ENCODE assay signal across 10 mouse cellular contexts in genomic region chr7:70118971-70119370, GRCm38 (mm10).
A peak's percentile ranks its signal among the peaks of the same experiment; 100 is the strongest.
DNase-seq lines count a peak whose midpoint lies in the region; ATAC-seq lines count a peak whose summit lies in the region.
"Had no signal": no experiment of that assay in that cellular context is flagged by ENCODE, and none has a peak within 500 bp of the region (broad histone marks: within the 10 kb centered on the region; RNA-seq: fewer than 3 reads in every experiment).

No protein-coding gene starts in this region.

- DNase-seq in heart, postnatal 4 days, result no peak
- peak; percentile 7 for DNase-seq in brain, adult 2 months (ENCODE audit: low read depth, low spot score)
- DNase-seq in hindbrain, embryonic 10.5 days (ENCODE audit: low spot score), result no peak
- DNase-seq in midbrain, embryonic 11.5 days (ENCODE audit: low spot score, missing footprints), result peak; percentile 93
- DNase-seq in cerebellum, adult 9-10 months, result no peak
- no peak for DNase-seq in T-cell, adult 2 months (ENCODE audit: low spot score)
- DNase-seq: B cell, adult 2 months had no signal

- peak overlapping the region; percentile 76 for H3K4me2 ChIP-seq in heart, embryonic 12.5 days
- H3K4me2 ChIP-seq in midbrain, embryonic 11.5 days, result peak overlapping the region; percentile 53

- peaks cover 28% of the 10 kb centered on the region for H3K27me3 ChIP-seq in heart, embryonic 12.5 days (replicated peaks)
- H3K27me3 ChIP-seq in hindbrain, embryonic 10.5 days (ENCODE audit: insufficient read depth, poor library complexity, severe bottlenecking), result peaks cover 78% of the 10 kb centered on the region
- H3K27me3 ChIP-seq in midbrain, embryonic 11.5 days (ENCODE audit: control insufficient read depth, insufficient read depth, low read length), result peaks cover 64% of the 10 kb centered on the region

- 0 out of 2 replicates have a peak, but pooled peaks cover 5% of the 10 kb centered on the region for H3K4me1 ChIP-seq in heart, embryonic 12.5 days (replicated peaks)
- peaks cover 53% of the 10 kb centered on the region for H3K4me1 ChIP-seq in hindbrain, embryonic 10.5 days (replicated peaks)
- H3K4me1 ChIP-seq in midbrain, embryonic 11.5 days (ENCODE audit: control insufficient read depth, insufficient read depth, low read length), result peaks cover 32% of the 10 kb centered on the region

- H3K9me3 ChIP-seq in heart, embryonic 12.5 days (replicated peaks), result no peaks in the 10 kb centered on the region
- H3K9me3 ChIP-seq in hindbrain, embryonic 10.5 days, result no peaks in the 10 kb centered on the region
- no peaks in the 10 kb centered on the region for H3K9me3 ChIP-seq in midbrain, embryonic 11.5 days (ENCODE audit: control insufficient read depth, low read length)

- WGBS in heart, embryonic 12.5 days, result 46% methylated on average over 7 of the region's 7 CpGs
- WGBS in hindbrain, embryonic 10.5 days, result 17% methylated on average over 7 of the region's 7 CpGs
- 8% methylated on average over 7 of the region's 7 CpGs for WGBS in midbrain, embryonic 11.5 days

- H3K4me3 ChIP-seq in heart, embryonic 12.5 days, result peak overlapping the region; percentile 47; the same call in 1 of the 2 replicates
- peak overlapping the region; percentile 51 for H3K4me3 ChIP-seq in hindbrain, embryonic 10.5 days
- peak overlapping the region; percentile 23; the same call in 1 of the 2 replicates for H3K4me3 ChIP-seq in midbrain, embryonic 11.5 days (ENCODE audit: low read depth, low read length)
- H3K4me3 ChIP-seq: myocyte had no signal

- H3K9ac ChIP-seq in heart, embryonic 12.5 days, result 0 out of 2 replicates have a peak overlapping the region, but pooled peaks have one; percentile 23
- peak overlapping the region; percentile 55; the same call in 1 of the 2 replicates for H3K9ac ChIP-seq in midbrain, embryonic 11.5 days (ENCODE audit: low read length)

- ATAC-seq in heart, embryonic 12.5 days (ENCODE audit: insufficient number of reproducible peaks, low FRiP score), result no peak
- no peak for ATAC-seq in midbrain, embryonic 11.5 days (ENCODE audit: low FRiP score)
- ATAC-seq in erythroid progenitor cell, adult 5-6 weeks (replicated peaks; ENCODE audit: low FRiP score, poor library complexity, severe bottlenecking), result no peak

- H3K27ac ChIP-seq in heart, embryonic 12.5 days (ENCODE audit: poor library complexity, severe bottlenecking), result no peak overlapping the region
- peak overlapping the region; percentile 88 for H3K27ac ChIP-seq in hindbrain, embryonic 10.5 days
- peak overlapping the region; percentile 81 for H3K27ac ChIP-seq in midbrain, embryonic 11.5 days (ENCODE audit: low read depth, low read length)

- no peaks in the 10 kb centered on the region for H3K36me3 ChIP-seq in heart, embryonic 12.5 days
- no peaks in the 10 kb centered on the region for H3K36me3 ChIP-seq in hindbrain, embryonic 10.5 days
- H3K36me3 ChIP-seq in midbrain, embryonic 11.5 days (ENCODE audit: control insufficient read depth, insufficient read depth, low read length), result no peaks in the 10 kb centered on the region

Comparison
In these comparisons a context has a peak if more than half of its experiments do, and no peak if none do; other contexts are left out.
1. DNase-seq: peak in brain, adult 2 months (single experiment) and midbrain, embryonic 11.5 days (single experiment); none in heart, postnatal 4 days (single experiment), hindbrain, embryonic 10.5 days (single experiment), cerebellum, adult 9-10 months (single experiment) and T-cell, adult 2 months (single experiment).
2. Peak in every context shown above with its lines, with median percentiles within 50 percentile points of each other: H3K4me3 ChIP-seq.